Mouse (Mus musculus) cortical plate, adult 2 months (tissue): ENCODE data around the gene Ppp2r3c.

ENCODE experiments used
- CTCF ChIP-seq: fragments of 200-500 bp; IDR thresholded peaks from 2 replicates; pipeline ENCODE4 v1.5.1; 2011; ENCODE audit warnings: mild to moderate bottlenecking, control low read depth, low read length; ENCODE audit not compliant: insufficient read depth; ENCODE audit errors: extremely low read depth
- POLR2A ChIP-seq: fragments of 200-500 bp; IDR thresholded peaks from 2 replicates; pipeline ENCODE4 v1.6.1; 2011; ENCODE audit warnings: mild to moderate bottlenecking, low read length, control low read depth; ENCODE audit not compliant: insufficient read depth; ENCODE audit errors: extremely low read depth

DNA sequence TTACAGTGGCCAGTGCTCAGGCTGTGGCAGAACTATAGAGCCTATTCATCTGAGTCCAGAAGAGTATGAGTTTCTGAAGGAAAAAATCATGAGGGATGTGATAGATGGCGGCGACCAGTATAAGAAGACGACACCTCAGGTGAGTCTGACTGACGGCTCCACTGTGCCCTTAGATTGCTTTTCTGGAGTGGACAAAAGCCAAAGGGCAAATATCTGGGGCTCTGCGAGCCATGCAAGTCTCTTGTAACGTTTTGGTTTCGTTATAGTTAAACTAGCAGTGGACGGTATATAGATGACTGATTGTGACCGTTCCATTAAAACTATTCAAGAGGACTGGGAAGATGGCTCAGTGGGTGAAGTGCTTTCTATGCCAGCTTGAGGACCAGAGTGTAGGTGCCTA lies 5.9 kb upstream of the Ppp2r3c start:
- TF ChIP-seq CTCF, result no peak
- TF ChIP-seq POLR2A, result no peak
